Mouse (Mus musculus) kidney, embryonic 16.5 days (tissue): Measurements from ENCODE around the gene Slc12a1. TPM values are rescaled to one million over a fixed set of nuclear protein-coding genes. Genes with fewer than 3 reads are reported as not detected.

Source experiments
- ATAC-seq: fragments of 200-750 bp; cut with Nextera tagmentation; 2 replicates; pipeline ENCODE4 v1.8.0; 2017; ENCODE audit warnings: moderate TSS enrichment; ENCODE audit not compliant: low FRiP score, low TSS enrichment
- H3K27ac ChIP-seq: fragments of 300-500 bp; sonication (generic); 2 replicates; pipeline ENCODE4 v1.5.1; 2014; ENCODE audit warnings: low read length
- H3K27me3 ChIP-seq: fragments of 300-500 bp; sonication (generic); 2 replicates; pipeline ENCODE4 v1.6.1; 2014; ENCODE audit warnings: low read length, control low read depth, mixed read lengths; ENCODE audit not compliant: insufficient read depth
- H3K36me3 ChIP-seq: fragments of 300-500 bp; sonication (generic); 2 replicates; pipeline ENCODE4 v1.6.1; 2014; ENCODE audit warnings: low read length, control low read depth, mixed read lengths; ENCODE audit not compliant: insufficient read depth
- H3K4me1 ChIP-seq: fragments of 300-500 bp; sonication (generic); 2 replicates; pipeline ENCODE4 v1.6.1; 2014; ENCODE audit warnings: low read length, control low read depth, mixed read lengths; ENCODE audit not compliant: insufficient read depth
- H3K4me2 ChIP-seq: fragments of 300-500 bp; sonication (generic); replicated peaks from 2 replicates; pipeline ENCODE4 v1.6.1; 2014; ENCODE audit warnings: low read depth, low read length
- H3K4me3 ChIP-seq: fragments of 300-500 bp; sonication (generic); 2 replicates; pipeline ENCODE4 v1.5.1; 2014; ENCODE audit warnings: mild to moderate bottlenecking, low read length
- H3K9ac ChIP-seq: fragments of 300-500 bp; sonication (generic); replicated peaks from 2 replicates; pipeline ENCODE4 v1.6.1; 2014; ENCODE audit warnings: low read length
- H3K9me3 ChIP-seq: fragments of 300-500 bp; sonication (generic); 2 replicates; pipeline ENCODE4 v1.6.1; 2016; ENCODE audit warnings: low read length, control low read depth
- WGBS: fragments of 180-500 bp; shearing (Covaris S2); extraction: QIAGEN DNeasy Blood & Tissue Kit; methylation state at CpG from one replicate; pipeline ENCODE4 v1.1.7; 2014; 5-methylcytosine and 5-hydroxymethylcytosine counted together
- polyA plus RNA-seq: library from polyadenylated mRNA; unstranded; fragments of >200 nt; fragmentation: Nextera tagmentation; extraction: Ambion mirVana; gene quantifications from 2 replicates; pipeline ENCODE4 v1.2.1, GENCODE M21; 2015

Slc12a1 gene
- polyA plus RNA-seq, 1 experiment from 2014 or later: 75.4 TPM

GRCm38 (mm10) chr2:125232183-125232582 is 79.9 kb downstream of the Slc12a1 start:
- no peak overlapping the region for H3K27ac ChIP-seq

GRCm38 (mm10) chr2:125233537-125233936 is 81.2 kb downstream of the Slc12a1 start:
- peak; percentile 31; the same call in 1 of the 2 replicates for ATAC-seq
- no peaks in the 10 kb centered on the region for H3K36me3 ChIP-seq
- no peak overlapping the region for H3K9ac ChIP-seq
- no peak overlapping the region for H3K4me3 ChIP-seq
- H3K27me3 ChIP-seq: no peaks in the 10 kb centered on the region
- no peaks in the 10 kb centered on the region for H3K9me3 ChIP-seq
- WGBS: 45% methylated on average over 2 of the region's 2 CpGs
- H3K4me1 ChIP-seq: 0 out of 2 replicates have a peak, but pooled peaks cover 2% of the 10 kb centered on the region
- no peak overlapping the region for H3K27ac ChIP-seq
- H3K4me2 ChIP-seq: no peak overlapping the region

More at GRCm38 (mm10) chr2:125232183-125232582, 79.9 kb downstream of the Slc12a1 start:
- Histone ChIP-seq H3K4me1 (0 out of 2 replicates have a peak, but pooled peaks cover 2% of the 10 kb centered on the region), H3K4me3 (no peak overlapping the region), H3K9me3 (no peaks in the 10 kb centered on the region), H3K27me3 (no peaks in the 10 kb centered on the region), H3K36me3 (no peaks in the 10 kb centered on the region), H3K9ac (no peak overlapping the region), H3K4me2 (no peak overlapping the region)
- WGBS: 90% methylated on average over 4 of the region's 4 CpGs
- no peak for ATAC-seq

- Histone ChIP-seq H3K27ac (no peak overlapping the region), H3K9ac (no peak overlapping the region), H3K4me3 (no peak overlapping the region), H3K4me1 (0 out of 2 replicates have a peak, but pooled peaks cover 2% of the 10 kb centered on the region), H3K4me2 (no peak overlapping the region), H3K27me3 (no peaks in the 10 kb centered on the region), H3K36me3 (no peaks in the 10 kb centered on the region), H3K9me3 (no peaks in the 10 kb centered on the region)
- no peak for ATAC-seq
- WGBS: 80% methylated on average over 2 of the region's 2 CpGs
Measured at GRCm38 (mm10) chr2:125234049-125234448, 81.7 kb downstream of the Slc12a1 start.

GRCm38 (mm10) chr2:125245545-125246285 is 93.4 kb downstream of the Slc12a1 start:
- no peak for ATAC-seq
- Histone ChIP-seq H3K9ac (no peak overlapping the region), H3K36me3 (0 out of 2 replicates have a peak, but pooled peaks cover 11% of the 10 kb centered on the region), H3K9me3 (no peaks in the 10 kb centered on the region), H3K4me1 (peaks cover 34% of the 10 kb centered on the region), H3K4me2 (no peak overlapping the region), H3K27ac (0 out of 2 replicates have a peak overlapping the region, but pooled peaks have one; percentile 1), H3K4me3 (no peak overlapping the region), H3K27me3 (no peaks in the 10 kb centered on the region)
- 78% methylated on average over 3 of the region's 3 CpGs for WGBS

- H3K36me3 ChIP-seq: peaks cover 17% of the 10 kb centered on the region; the same call in 1 of the 2 replicates
- H3K4me3 ChIP-seq: peak overlapping the region; percentile 77
- ATAC-seq: no peak
- H3K27me3 ChIP-seq: no peaks in the 10 kb centered on the region
- H3K4me2 ChIP-seq: peak overlapping the region; percentile 54
- 15% methylated on average over 9 of the region's 9 CpGs for WGBS
- H3K9me3 ChIP-seq: no peaks in the 10 kb centered on the region
- peak overlapping the region; percentile 88 for H3K9ac ChIP-seq
- peak overlapping the region; percentile 92 for H3K27ac ChIP-seq
- peaks cover 34% of the 10 kb centered on the region for H3K4me1 ChIP-seq
Measured at GRCm38 (mm10) chr2:125246669-125247068, 94.4 kb downstream of the Slc12a1 start.

- Histone ChIP-seq H3K9ac (peak within 1 kb of the TSS; percentile 88), H3K4me1 (peaks cover 34% of the 10 kb centered on the region), H3K4me3 (peak within 1 kb of the TSS; percentile 77), H3K27me3 (no peaks in the 10 kb centered on the region), H3K4me2 (peak within 1 kb of the TSS; percentile 54), H3K36me3 (peaks cover 17% of the 10 kb centered on the region; the same call in 1 of the 2 replicates), H3K9me3 (no peaks in the 10 kb centered on the region), H3K27ac (peak within 1 kb of the TSS; percentile 92)
- WGBS: under 1% methylated on average over 96 of the region's 96 CpGs
- ATAC-seq: peak; percentile 99
Measured at GRCm38 (mm10) chr2:125247108-125247961, 95.0 kb downstream of the Slc12a1 start, which contains the start of gene Dut. Dut (plus strand) TSS chr2:125247190.

GRCm38 (mm10) chr2:125247962-125248235 is 95.6 kb downstream of the Slc12a1 start:
- peak overlapping the region; percentile 77 for H3K4me3 ChIP-seq
- 0% methylated on average over 9 of the region's 9 CpGs for WGBS
- peak overlapping the region; percentile 88 for H3K9ac ChIP-seq
- H3K27me3 ChIP-seq: no peaks in the 10 kb centered on the region
- peaks cover 19% of the 10 kb centered on the region; the same call in 1 of the 2 replicates for H3K36me3 ChIP-seq
- peak overlapping the region; percentile 92 for H3K27ac ChIP-seq
- peak overlapping the region; percentile 54 for H3K4me2 ChIP-seq
- peaks cover 34% of the 10 kb centered on the region for H3K4me1 ChIP-seq
- ATAC-seq: no peak; the same call in 1 of the 2 replicates
- H3K9me3 ChIP-seq: no peaks in the 10 kb centered on the region

GRCm38 (mm10) chr2:125248256-125248655 is 96.0 kb downstream of the Slc12a1 start:
- no peak for ATAC-seq
- WGBS: 1% methylated on average over 8 of the region's 8 CpGs
- H3K27me3 ChIP-seq: no peaks in the 10 kb centered on the region
- H3K4me3 ChIP-seq: peak overlapping the region; percentile 77
- peaks cover 22% of the 10 kb centered on the region for H3K36me3 ChIP-seq
- peaks cover 34% of the 10 kb centered on the region for H3K4me1 ChIP-seq
- H3K4me2 ChIP-seq: peak overlapping the region; percentile 54
- peak overlapping the region; percentile 88 for H3K9ac ChIP-seq
- H3K9me3 ChIP-seq: no peaks in the 10 kb centered on the region
- H3K27ac ChIP-seq: peak overlapping the region; percentile 92

- Histone ChIP-seq H3K4me1 (peaks cover 34% of the 10 kb centered on the region), H3K4me3 (peak overlapping the region; percentile 77), H3K9ac (no peak overlapping the region), H3K27ac (no peak overlapping the region), H3K9me3 (peaks cover 2% of the 10 kb centered on the region; the same call in 1 of the 2 replicates), H3K27me3 (no peaks in the 10 kb centered on the region), H3K36me3 (peaks cover 33% of the 10 kb centered on the region), H3K4me2 (peak overlapping the region; percentile 54)
- 74% methylated on average over 4 of the region's 4 CpGs for WGBS
- ATAC-seq: no peak
Measured at GRCm38 (mm10) chr2:125249339-125249738, 97.0 kb downstream of the Slc12a1 start.
